Comparison of ENCODE assay signal across 10 mouse cellular contexts in the genomic region with DNA sequence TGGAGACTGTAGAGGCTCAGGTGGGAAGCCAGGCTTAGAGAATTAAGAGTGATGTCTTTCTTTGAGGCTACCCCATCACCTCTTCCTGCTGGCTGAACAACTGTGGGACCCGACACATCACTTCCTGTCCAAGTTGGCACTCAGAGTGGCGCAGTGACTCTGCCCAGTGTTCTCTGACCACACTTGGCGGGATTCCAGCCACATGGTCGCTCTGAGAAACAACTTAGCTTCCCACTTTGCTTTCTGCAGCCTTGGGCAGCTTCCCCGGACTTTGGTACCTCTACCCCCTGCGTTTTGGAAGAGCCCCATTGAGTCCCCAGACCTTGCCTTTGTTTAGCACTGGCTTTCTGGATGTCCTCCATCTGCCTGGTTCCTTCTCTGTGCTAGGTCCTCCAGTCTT. TPM values are rescaled to one million over a fixed set of nuclear protein-coding genes. Genes with fewer than 3 reads are reported as not detected.
DNase-seq lines count a peak whose midpoint lies in the region; ATAC-seq and TF ChIP-seq lines count a peak whose summit lies in the region.
"Had no signal": no experiment of that assay in that cellular context is flagged by ENCODE, and none has a peak within 500 bp of the region (broad histone marks: within the 10 kb centered on the region; RNA-seq: fewer than 3 reads in every experiment).

No protein-coding gene starts in this region.

- no peak for TF ChIP-seq CTCF in left cerebral cortex, adult 2 months (IDR thresholded peaks at IDR 0.05)

- 79% methylated on average over 6 of the region's 6 CpGs for WGBS in kidney, embryonic 16.5 days
- WGBS in heart, embryonic 16.5 days = 49% methylated on average over 6 of the region's 6 CpGs
- WGBS in forebrain, embryonic 10.5 days = 90% methylated on average over 6 of the region's 6 CpGs

- no peak overlapping the region for H3K4me3 ChIP-seq in kidney, embryonic 16.5 days (ENCODE audit: low read length)
- H3K4me3 ChIP-seq in brown adipose tissue, adult 24 weeks (ENCODE audit: insufficient read depth, low read depth, low read length) = no peak overlapping the region
- no peak overlapping the region for H3K4me3 ChIP-seq in heart, embryonic 16.5 days (ENCODE audit: low read length)
- no peak overlapping the region for H3K4me3 ChIP-seq in left cerebral cortex, adult 2 months
- no peak overlapping the region for H3K4me3 ChIP-seq in forebrain, embryonic 10.5 days
- H3K4me3 ChIP-seq: lung, embryonic 15.5 days had no signal

- H3K4me1 ChIP-seq in kidney, embryonic 16.5 days (ENCODE audit: insufficient read depth, low read length) = peaks cover 13% of the 10 kb centered on the region
- H3K4me1 ChIP-seq in brown adipose tissue, adult 24 weeks (ENCODE audit: control insufficient read depth, insufficient read depth, insufficient read length, low read length) = peaks cover 13% of the 10 kb centered on the region
- peaks cover 41% of the 10 kb centered on the region for H3K4me1 ChIP-seq in heart, embryonic 16.5 days (ENCODE audit: control insufficient read depth, insufficient read depth, low read length)
- H3K4me1 ChIP-seq in forebrain, embryonic 10.5 days = peaks cover 49% of the 10 kb centered on the region

- no peak for ATAC-seq in kidney, embryonic 16.5 days (ENCODE audit: low FRiP score, low TSS enrichment)
- ATAC-seq in heart, embryonic 16.5 days (replicated peaks; ENCODE audit: extremely low read depth, insufficient read depth, low FRiP score) = no peak

- no peak overlapping the region for H3K9ac ChIP-seq in kidney, embryonic 16.5 days (replicated peaks; ENCODE audit: low read length)
- H3K9ac ChIP-seq in heart, embryonic 16.5 days (ENCODE audit: low read length) = no peak overlapping the region
- H3K9ac ChIP-seq: lung, embryonic 15.5 days had no signal

- no peak overlapping the region for H3K27ac ChIP-seq in kidney, embryonic 16.5 days (ENCODE audit: low read length)
- H3K27ac ChIP-seq in brown adipose tissue, adult 24 weeks (replicated peaks; ENCODE audit: low read depth, low read length) = peak overlapping the region; percentile 7
- no peak overlapping the region for H3K27ac ChIP-seq in heart, embryonic 16.5 days (ENCODE audit: low read length)
- H3K27ac ChIP-seq in left cerebral cortex, adult 2 months = no peak overlapping the region
- no peak overlapping the region for H3K27ac ChIP-seq in forebrain, embryonic 10.5 days
- H3K27ac ChIP-seq: lung, embryonic 15.5 days had no signal

- no peak overlapping the region for H3K4me2 ChIP-seq in kidney, embryonic 16.5 days (replicated peaks; ENCODE audit: low read depth, low read length)
- H3K4me2 ChIP-seq in heart, embryonic 16.5 days (ENCODE audit: low read depth, low read length) = peak overlapping the region; percentile 18; the same call in 1 of the 2 replicates
- H3K4me2 ChIP-seq: lung, embryonic 15.5 days had no signal

- peak; percentile 88 for DNase-seq in kidney, adult 11 months
- peak; percentile 46 to 64 for DNase-seq in left cerebral cortex, adult 2 months (ENCODE audit: extremely low spot score in 1 of 2, low spot score in 2 of 2)
- DNase-seq in skeletal muscle tissue, adult 2 months (ENCODE audit: low read depth, low spot score) = peak; percentile 10
- no peak for DNase-seq in forebrain, embryonic 10.5 days (ENCODE audit: extremely low spot score, low spot score)
- no peak for DNase-seq in neural tube, embryonic 10.5 days (ENCODE audit: extremely low spot score, low spot score)

- H3K9me3 ChIP-seq in kidney, embryonic 16.5 days (ENCODE audit: low read length) = 0 out of 2 replicates have a peak, but pooled peaks cover 6% of the 10 kb centered on the region
- 0 out of 2 replicates have a peak, but pooled peaks cover 4% of the 10 kb centered on the region for H3K9me3 ChIP-seq in heart, embryonic 16.5 days (replicated peaks; ENCODE audit: control insufficient read depth, low read length)
- peaks cover 4% of the 10 kb centered on the region; the same call in 1 of the 2 replicates for H3K9me3 ChIP-seq in forebrain, embryonic 10.5 days
- H3K9me3 ChIP-seq: lung, embryonic 15.5 days had no signal

- H3K36me3 ChIP-seq in kidney, embryonic 16.5 days (ENCODE audit: insufficient read depth, low read length) = no peaks in the 10 kb centered on the region
- peaks cover 3% of the 10 kb centered on the region; the same call in 1 of the 2 replicates for H3K36me3 ChIP-seq in heart, embryonic 16.5 days (ENCODE audit: control insufficient read depth, insufficient read depth)
- peaks cover 6% of the 10 kb centered on the region for H3K36me3 ChIP-seq in forebrain, embryonic 10.5 days (replicated peaks)
- H3K36me3 ChIP-seq: lung, embryonic 15.5 days had no signal

- intact Hi-C loops in left cerebral cortex, adult 2 months (cut with DNase I) = no loop called here

- H3K27me3 ChIP-seq in kidney, embryonic 16.5 days (ENCODE audit: insufficient read depth, low read length) = no peaks in the 10 kb centered on the region
- H3K27me3 ChIP-seq in heart, embryonic 16.5 days (ENCODE audit: control insufficient read depth, insufficient read depth, low read length) = no peaks in the 10 kb centered on the region
- H3K27me3 ChIP-seq in forebrain, embryonic 10.5 days (ENCODE audit: poor library complexity, severe bottlenecking) = no peaks in the 10 kb centered on the region
- H3K27me3 ChIP-seq: lung, embryonic 15.5 days had no signal

RNA-seq across cellular contexts. Expression of a gene that starts 31.8 kb away (rescaled TPM):
- 30.9 and 32.8 TPM in 2 replicates for polyA plus RNA-seq in kidney, embryonic 16.5 days (2015; fragmentation: Nextera tagmentation; extraction: Ambion mirVana)
- 13.1 and 18.0 TPM in 2 replicates for polyA plus RNA-seq in brown adipose tissue, adult 24 weeks (2012; ENCODE audit: insufficient read depth, insufficient read length, missing spikeins)
- 40.9 and 41.8 TPM in 2 replicates for polyA plus RNA-seq in heart, embryonic 16.5 days (2015; fragmentation: Nextera tagmentation; extraction: Ambion mirVana)
- 10 to 100 TPM; 14.1 to 20.0 TPM for total RNA-seq in left cerebral cortex, adult 2 months (2021)
- polyA plus RNA-seq in forebrain, embryonic 10.5 days (2016; fragmentation: Nextera tagmentation; extraction: Ambion mirVana) = 19.3 and 19.6 TPM in 2 replicates
- total RNA-seq: MEL had no signal

Comparison
In these comparisons a context has a peak if more than half of its experiments do, and no peak if none do; other contexts are left out.
1. DNase-seq: peak in kidney, adult 11 months (single experiment), left cerebral cortex, adult 2 months (2 of 2) and skeletal muscle tissue, adult 2 months (single experiment); none in forebrain, embryonic 10.5 days (single experiment) and neural tube, embryonic 10.5 days (single experiment).